Mouse (Mus musculus): Measurements from ENCODE around the gene Arid1a. TPM values are rescaled to one million over a fixed set of nuclear protein-coding genes. Genes with fewer than 3 reads are reported as not detected.

Arid1a gene
- total RNA-seq, 2 experiments from 2014 or later = 22.3 to 27.3 TPM

DNA sequence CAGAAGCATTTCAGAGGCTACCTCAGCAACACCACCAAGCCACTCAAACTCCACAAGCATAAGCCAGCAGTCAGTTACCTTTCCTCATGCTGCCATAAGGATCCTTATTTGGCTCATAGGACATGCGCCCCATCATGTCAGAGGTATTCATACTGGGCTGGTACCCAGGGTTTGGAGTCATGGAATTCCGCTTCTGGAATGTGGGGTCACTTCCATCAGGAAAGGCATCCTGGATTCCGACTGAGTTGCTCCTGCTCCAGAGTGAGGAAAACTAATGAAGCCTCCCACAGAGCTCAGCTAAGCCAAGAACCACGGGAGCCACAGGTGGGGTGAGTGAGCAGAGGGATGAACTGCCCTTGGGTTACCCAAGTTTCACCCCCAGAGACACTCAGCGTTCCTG is 69.4 kb downstream of the Arid1a start:
- intact Hi-C loops (cut with DNase I; ENCODE audit: low total_unique reads) = loop anchor here (10.0 kb wide), 1 partner anchor 48 kb away; no protein-coding TSS in a partner anchor
- no peak for DNase-seq

DNA sequence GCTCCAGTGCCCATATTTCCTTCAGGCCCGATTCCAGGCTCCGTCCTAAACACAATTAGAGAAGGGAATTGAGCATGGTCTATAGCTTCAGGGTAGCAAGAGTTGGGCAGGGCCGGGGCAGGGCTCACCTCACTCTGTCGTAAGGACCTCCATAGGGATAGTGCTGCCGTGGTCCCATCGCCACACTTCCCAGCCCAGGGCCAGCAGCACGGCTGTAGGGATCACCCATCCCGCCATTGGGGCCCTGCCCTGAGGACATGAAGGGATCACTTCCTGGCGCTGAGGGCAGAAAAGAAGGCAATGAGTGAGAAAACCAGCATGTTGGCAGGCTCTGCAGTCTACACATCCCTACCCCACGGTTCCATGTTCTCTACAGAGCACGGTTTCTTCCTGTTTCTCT is 70.1 kb downstream of the Arid1a start:
- DNase-seq = no peak
- intact Hi-C loops (cut with DNase I; ENCODE audit: low total_unique reads) = loop anchor here (10.0 kb wide), 1 partner anchor 48 kb away; no protein-coding TSS in a partner anchor

DNA sequence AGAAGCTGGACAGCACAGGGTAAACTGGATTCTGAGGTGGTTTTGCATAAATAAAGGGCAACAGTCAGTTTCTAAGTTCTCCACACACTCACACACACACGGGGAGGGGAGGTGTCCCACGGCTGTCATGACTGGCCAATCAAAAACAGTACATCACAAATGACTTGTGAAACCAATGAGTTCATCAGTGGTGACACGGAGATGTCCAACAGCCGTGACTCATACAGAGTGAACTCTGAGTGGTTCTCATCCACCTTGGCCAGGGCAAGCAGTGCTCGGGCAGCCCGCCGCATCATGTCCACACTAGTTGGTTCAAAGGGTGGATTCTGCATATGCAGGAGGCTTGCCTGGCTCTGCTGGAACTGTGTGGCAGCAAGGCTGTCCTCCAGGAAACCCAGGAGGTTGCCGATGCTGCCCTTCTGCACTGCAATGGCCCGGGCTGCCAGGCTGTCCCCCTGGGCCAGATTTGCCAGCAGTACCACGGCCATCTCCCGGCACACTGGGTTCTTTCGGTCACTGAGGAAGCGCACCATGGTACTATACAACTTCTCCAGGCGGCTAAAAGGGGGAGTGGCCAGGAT is 76.3 kb downstream of the Arid1a start:
- no peak for DNase-seq
- intact Hi-C loops (cut with DNase I; ENCODE audit: low total_unique reads) = loop anchor here (10.0 kb wide), 1 partner anchor 55 kb away; no protein-coding TSS in a partner anchor

GRCm38 (mm10) chr4:133679629-133680028 is 76.9 kb downstream of the Arid1a start:
- intact Hi-C loops (cut with DNase I; ENCODE audit: low total_unique reads) = loop anchor here (10.0 kb wide), 1 partner anchor 55 kb away; no protein-coding TSS in a partner anchor
- DNase-seq = no peak

DNA sequence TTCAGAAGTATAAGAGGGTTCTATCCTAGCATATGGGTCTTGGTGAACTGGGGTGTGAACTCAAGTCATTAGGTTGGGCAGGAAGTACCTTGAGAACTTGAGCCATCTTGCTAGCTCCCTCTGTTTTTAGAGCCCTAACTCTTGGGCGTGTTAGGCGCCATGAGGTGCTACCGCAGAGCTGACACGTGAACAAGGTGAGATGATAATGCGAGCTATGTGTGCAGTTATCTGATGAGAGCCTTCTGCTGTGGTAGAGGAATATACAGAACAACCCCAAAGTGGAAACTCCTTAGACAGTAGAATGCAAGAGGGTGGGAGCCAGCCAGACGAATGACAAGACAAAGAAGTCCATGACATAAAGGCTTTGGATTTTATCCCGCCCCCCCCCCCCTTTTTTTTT is 79.3 kb downstream of the Arid1a start:
- intact Hi-C loops (cut with DNase I; ENCODE audit: low total_unique reads) = no loop called here
- no peak for DNase-seq

GRCm38 (mm10) chr4:133676189-133676588 is 80.4 kb downstream of the Arid1a start:
- no peak for DNase-seq
- intact Hi-C loops (cut with DNase I; ENCODE audit: low total_unique reads) = no loop called here

- intact Hi-C loops (cut with DNase I; ENCODE audit: low total_unique reads) = no loop called here
- peak; percentile 66 for DNase-seq
These were observed 81.0 kb downstream of the Arid1a start for GRCm38 (mm10) chr4:133675594-133676016.

DNA sequence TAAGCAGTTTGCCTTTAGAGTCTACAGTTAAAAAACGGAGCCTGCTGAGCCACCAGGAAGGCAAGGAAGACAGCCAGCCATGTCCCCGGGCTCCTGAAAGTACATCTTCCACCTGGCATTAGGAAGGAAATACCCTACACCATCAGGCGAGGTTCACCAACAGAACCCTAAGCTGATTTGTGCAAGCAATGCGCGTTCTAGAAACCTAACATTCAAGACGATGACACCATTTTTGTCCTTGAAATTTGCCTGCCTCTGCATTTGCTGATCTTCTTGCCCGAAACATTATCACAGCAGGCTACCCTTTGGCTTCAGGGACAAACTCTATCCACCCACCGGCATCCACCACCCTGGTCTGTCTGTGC is 82.3 kb downstream of the Arid1a start:
- intact Hi-C loops (cut with DNase I; ENCODE audit: low total_unique reads) = loop anchor here (5.0 kb wide), 2 partner anchors 78 to 93 kb away; no protein-coding TSS in a partner anchor
- peak; percentile 13 for DNase-seq

DNA sequence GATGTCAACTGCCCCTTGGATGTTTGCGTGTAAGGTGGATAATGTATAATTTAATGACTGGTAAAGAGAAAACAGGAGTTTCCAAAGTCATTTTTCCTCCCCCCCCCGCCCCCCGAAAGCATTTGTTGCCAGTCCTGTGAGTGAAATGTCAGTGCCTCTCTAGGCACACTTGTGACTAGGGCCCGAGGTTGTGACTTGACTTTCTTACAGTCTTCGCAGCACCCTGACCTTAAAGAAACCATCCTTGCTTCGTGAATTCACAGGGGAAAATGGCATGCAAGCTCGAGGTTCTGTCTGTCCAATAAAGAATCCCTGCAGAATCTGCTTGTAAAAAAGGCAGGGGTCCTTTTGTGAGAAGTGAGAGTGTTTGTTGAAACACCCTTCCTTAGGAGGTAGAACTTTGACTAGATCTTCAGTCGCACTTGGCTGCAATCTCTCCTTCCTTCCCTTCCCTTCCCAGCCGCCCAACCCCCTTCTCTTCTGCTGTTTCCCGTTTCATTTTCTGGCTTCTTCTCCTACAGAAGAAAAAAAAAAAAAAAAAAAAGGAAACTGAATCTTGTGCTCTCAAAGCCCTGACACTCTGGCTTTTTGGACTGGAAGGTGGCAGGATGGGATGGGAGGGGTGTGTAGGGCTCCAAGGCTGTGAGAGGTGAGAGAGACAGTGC is 82.8 kb downstream of the Arid1a start:
- peak; percentile 63 for DNase-seq
- intact Hi-C loops (cut with DNase I; ENCODE audit: low total_unique reads) = loop anchor here (5.0 kb wide), 2 partner anchors 79 to 94 kb away; no protein-coding TSS in a partner anchor

- intact Hi-C loops (cut with DNase I; ENCODE audit: low total_unique reads) = loop anchor here (5.0 kb wide), 2 partner anchors 79 to 94 kb away; no protein-coding TSS in a partner anchor
- DNase-seq = peak; percentile 26
These were observed 83.5 kb downstream of the Arid1a start for GRCm38 (mm10) chr4:133672845-133673647.

DNA sequence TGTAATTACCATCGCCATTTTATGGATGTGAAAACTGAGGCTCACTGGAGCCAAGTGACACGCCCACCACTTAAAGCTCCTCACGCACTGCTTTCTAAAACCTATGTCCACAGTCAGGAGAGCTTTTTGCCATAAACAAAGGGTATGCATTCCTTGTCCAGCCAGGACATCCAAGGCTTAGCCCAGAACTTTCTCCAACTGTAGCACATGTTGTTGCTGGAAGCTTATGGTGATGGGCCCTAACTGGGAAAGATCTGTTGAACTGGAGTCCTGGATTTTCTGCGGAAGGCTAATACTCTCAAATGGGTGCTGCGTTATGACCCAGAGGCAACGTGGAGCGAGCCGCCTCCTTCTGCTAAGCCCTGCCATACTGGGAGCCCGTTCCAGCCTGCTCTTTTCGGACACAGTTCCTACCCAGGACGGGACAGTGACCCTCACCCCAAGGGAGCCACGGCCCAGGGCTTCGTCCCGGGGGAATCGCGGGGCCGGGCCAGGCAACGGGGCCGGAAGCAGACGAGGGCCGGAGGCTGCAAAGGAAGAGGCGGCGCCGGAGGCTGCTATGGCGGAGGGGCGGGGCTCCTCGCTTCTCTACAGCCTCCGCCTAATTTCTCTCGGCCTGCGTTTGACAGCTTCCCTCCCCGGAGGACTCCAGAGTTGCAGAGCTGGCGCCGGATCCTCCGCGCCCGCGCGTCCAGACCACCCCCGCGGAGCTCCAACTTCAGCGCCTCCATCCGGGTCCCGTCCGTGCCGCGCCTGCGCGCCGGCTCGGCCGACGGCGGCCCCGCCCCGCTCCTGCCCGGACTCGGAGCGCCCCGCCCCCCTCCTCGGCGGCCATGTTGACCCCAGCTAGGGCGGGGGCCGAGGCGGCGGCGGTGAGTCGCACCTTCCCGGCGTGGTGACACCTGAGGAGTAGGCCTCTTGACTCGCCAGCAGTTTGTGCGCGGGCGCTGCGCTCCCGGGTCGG is 84.4 kb downstream of the Arid1a start, which contains the start of gene Pigv:
Gene Pigv, minus strand, starts transcription at position 767 of the 964 bp plus-strand sequence.
- peak; percentile 94 for DNase-seq
- intact Hi-C loops (cut with DNase I; ENCODE audit: low total_unique reads) = loop anchor here (2.0 to 5.0 kb wide), 3 partner anchors 80 to 157 kb away; no protein-coding TSS in a partner anchor

- intact Hi-C loops (cut with DNase I; ENCODE audit: low total_unique reads) = loop anchor here (2.0 to 5.0 kb wide), 3 partner anchors 81 to 157 kb away; no protein-coding TSS in a partner anchor
These were observed 85.2 kb downstream of the Arid1a start for GRCm38 (mm10) chr4:133671184-133671880.

GRCm38 (mm10) chr4:133669652-133670210 is 86.8 kb downstream of the Arid1a start:
- DNase-seq = no peak
- intact Hi-C loops (cut with DNase I; ENCODE audit: low total_unique reads) = loop anchor here (2.0 to 5.0 kb wide), 4 partner anchors 83 to 165 kb away; no protein-coding TSS in a partner anchor

More at GRCm38 (mm10) chr4:133671184-133671880, 85.2 kb downstream of the Arid1a start:
- peak; percentile 83 for DNase-seq

DNA sequence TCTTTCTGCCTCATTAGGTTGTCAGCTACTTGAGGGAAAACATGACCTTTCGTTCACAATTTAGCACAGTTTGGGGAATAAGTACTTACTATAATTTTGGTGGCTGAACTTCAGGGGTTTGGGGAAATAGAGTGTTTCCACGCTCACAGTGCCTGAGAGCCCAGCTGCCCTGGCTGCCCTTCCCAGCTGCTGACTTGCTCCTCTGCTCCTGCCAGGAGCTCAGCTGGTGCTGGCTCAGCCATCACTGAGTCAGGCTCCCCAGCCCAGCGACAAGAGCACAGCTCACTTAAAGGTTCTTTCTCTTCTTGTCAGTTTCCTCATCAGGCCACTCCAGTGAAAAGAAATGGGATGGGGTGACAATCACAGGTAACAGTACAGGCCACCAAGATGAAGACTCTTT is 88.0 kb downstream of the Arid1a start:
- peak; percentile 75 for DNase-seq
- intact Hi-C loops (cut with DNase I; ENCODE audit: low total_unique reads) = loop anchor here (2.0 kb wide), 1 partner anchor 166 kb away; no protein-coding TSS in a partner anchor

GRCm38 (mm10) chr4:133666199-133666598 is 90.4 kb downstream of the Arid1a start:
- DNase-seq = no peak
- intact Hi-C loops (cut with DNase I; ENCODE audit: low total_unique reads) = no loop called here

DNA sequence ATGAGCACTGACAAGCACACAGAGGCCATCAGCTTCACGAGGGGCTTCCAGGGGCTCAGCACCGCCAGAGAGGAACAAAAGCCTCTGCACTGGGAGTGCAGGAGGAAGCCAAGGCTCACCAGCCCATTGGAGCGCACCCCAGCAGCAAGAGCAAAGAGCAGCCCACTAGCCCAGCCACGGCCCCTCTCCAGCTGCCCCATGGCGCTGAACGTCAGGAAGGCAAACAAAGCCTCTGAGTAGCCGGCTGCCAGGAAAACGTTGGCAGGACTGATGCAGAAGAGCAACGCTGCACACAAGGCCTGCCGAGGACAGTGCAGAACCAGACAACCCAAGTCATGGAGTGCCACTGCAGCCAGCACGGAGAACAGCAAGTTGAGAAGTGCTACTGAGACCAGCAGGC is 91.5 kb downstream of the Arid1a start:
- intact Hi-C loops (cut with DNase I; ENCODE audit: low total_unique reads) = no loop called here
- DNase-seq = peak; percentile 45

DNA sequence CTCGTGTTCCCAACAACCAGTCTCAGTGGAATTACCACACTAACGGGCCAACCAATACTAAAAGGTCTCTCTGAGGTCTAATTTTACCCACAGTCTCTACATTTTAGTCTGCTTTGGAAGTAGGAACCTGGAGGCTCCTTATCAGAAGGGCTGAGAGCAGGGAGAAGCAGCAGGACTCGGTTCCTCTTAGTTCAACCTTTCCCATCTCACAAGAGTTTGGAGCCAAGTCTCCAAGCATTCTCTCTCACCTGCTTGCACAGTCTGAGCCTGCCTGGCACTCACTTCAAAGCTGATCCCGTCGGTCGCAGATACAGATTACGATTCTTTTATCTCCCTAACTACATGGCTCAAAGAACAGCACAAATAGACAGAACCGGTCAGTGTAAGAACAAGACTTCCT is 93.6 kb downstream of the Arid1a start:
- DNase-seq = no peak
- intact Hi-C loops (cut with DNase I; ENCODE audit: low total_unique reads) = no loop called here

- DNase-seq = no peak
- intact Hi-C loops (cut with DNase I; ENCODE audit: low total_unique reads) = no loop called here
These were observed 94.1 kb downstream of the Arid1a start for GRCm38 (mm10) chr4:133662421-133662820.

Measured in gastrocnemius, postnatal 14 days (tissue).